ENCODE assay signal across 41 mouse cellular contexts in the genomic region with DNA sequence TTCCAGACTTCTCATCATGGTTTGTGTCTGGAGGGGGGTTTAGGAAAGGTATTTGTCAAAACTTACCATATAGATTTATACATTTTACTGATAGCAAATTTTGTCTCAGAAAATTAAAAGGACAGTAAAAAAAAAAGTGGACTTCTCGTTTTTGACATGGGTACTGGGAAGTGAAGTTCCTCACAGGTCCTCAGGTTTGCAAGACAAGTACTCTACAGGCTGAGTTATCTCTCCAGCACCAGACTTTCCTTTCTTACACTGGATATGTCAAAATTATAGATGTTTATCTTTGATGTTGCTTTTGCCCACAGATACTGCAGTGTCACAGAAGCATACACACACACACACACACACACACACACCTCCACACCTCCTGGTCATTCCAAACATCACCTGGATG. TPM values are rescaled to one million over a fixed set of nuclear protein-coding genes. Genes with fewer than 3 reads are reported as not detected.
"Had no signal": no experiment of that assay in that cellular context is flagged by ENCODE, and none has a peak within 500 bp of the region (broad histone marks: within the 10 kb centered on the region; RNA-seq: fewer than 3 reads in every experiment).

No protein-coding gene starts in this region.

- H3K36me3 ChIP-seq: heart, embryonic 10.5 days; heart, embryonic 12.5 days; hindbrain, embryonic 12.5 days; intestine, embryonic 15.5 days; liver, embryonic 13.5 days; liver, embryonic 15.5 days had no signal

- H3K9me3 ChIP-seq: heart, embryonic 10.5 days; heart, embryonic 12.5 days; hindbrain, embryonic 10.5 days; hindbrain, embryonic 12.5 days; intestine, embryonic 15.5 days; limb, embryonic 10.5 days; limb, embryonic 12.5 days; liver, embryonic 13.5 days; liver, embryonic 15.5 days had no signal

- H3K9ac ChIP-seq: heart, embryonic 12.5 days; hindbrain, embryonic 12.5 days; intestine, embryonic 15.5 days; limb, embryonic 12.5 days; liver, embryonic 13.5 days; liver, embryonic 15.5 days; liver, postnatal 0 days had no signal

- H3K4me3 ChIP-seq: liver, embryonic 15.5 days had no signal

- H3K27me3 ChIP-seq: hindbrain, embryonic 12.5 days; intestine, embryonic 15.5 days had no signal

- ATAC-seq: intestine, postnatal 0 days; liver, postnatal 0 days had no signal

- H3K27ac ChIP-seq: heart, embryonic 10.5 days; hindbrain, embryonic 10.5 days; hindbrain, embryonic 12.5 days; hindbrain, embryonic 14.5 days; intestine, embryonic 15.5 days; kidney, postnatal 0 days; left cerebral cortex, adult 2 months; limb, embryonic 10.5 days; limb, embryonic 12.5 days; liver, embryonic 13.5 days; liver, embryonic 15.5 days had no signal

- H3K4me1 ChIP-seq: heart, embryonic 10.5 days; intestine, embryonic 15.5 days had no signal

- DNase-seq: gastrocnemius, postnatal 14 days; heart, adult 18-20 months; heart, postnatal 10 days; heart, postnatal 4 days; kidney, adult 18-20 months; kidney, adult 8-10 months; kidney, postnatal 14 days; layer of hippocampus, adult 9-11 months; liver, embryonic 13.5 days; liver, postnatal 0 days had no signal

RNA-seq across cellular contexts. Expression of a gene that starts 4.8 kb away (rescaled TPM):
- total RNA-seq: gastrocnemius, adult 18-20 months; gastrocnemius, adult 8-10 months; gastrocnemius, postnatal 14 days; gastrocnemius, postnatal 4 days; granulocyte monocyte progenitor cell, adult 5-6 weeks; heart, adult 18-20 months; heart, adult 8-10 months; heart, postnatal 10 days; heart, postnatal 25 days; heart, postnatal 4 days; layer of hippocampus, adult 18-20 months; layer of hippocampus, adult 8-10 months; layer of hippocampus, postnatal 14 days; left cerebral cortex, adult 2 months; left cerebral cortex, postnatal 14 days; left cerebral cortex, postnatal 36 days; liver, adult 2 months had no signal
- polyA plus RNA-seq: heart, embryonic 10.5 days; heart, embryonic 12.5 days; heart, embryonic 14.5 days; heart, embryonic 16.5 days; hindbrain, embryonic 10.5 days; hindbrain, embryonic 12.5 days; hindbrain, embryonic 14.5 days; hindbrain, embryonic 16.5 days; inflammation-experienced regulatory T-cells, adult 6 months; intestine, embryonic 15.5 days; intestine, postnatal 0 days; kidney, embryonic 14.5 days; kidney, postnatal 0 days; large intestine, adult 2 months; limb, embryonic 10.5 days; limb, embryonic 12.5 days; limb, embryonic 14.5 days; liver, adult 2 months; liver, embryonic 13.5 days; liver, embryonic 15.5 days; liver, postnatal 0 days had no signal

RNA-seq across cellular contexts. Expression of a gene that starts 48.7 kb away (rescaled TPM):
- total RNA-seq: gastrocnemius, adult 18-20 months; gastrocnemius, adult 8-10 months; gastrocnemius, postnatal 14 days; gastrocnemius, postnatal 4 days; granulocyte monocyte progenitor cell, adult 5-6 weeks; heart, adult 18-20 months; heart, adult 8-10 months; heart, postnatal 10 days; heart, postnatal 25 days; heart, postnatal 4 days; layer of hippocampus, adult 18-20 months; layer of hippocampus, adult 8-10 months; layer of hippocampus, postnatal 14 days; left cerebral cortex, adult 2 months; left cerebral cortex, postnatal 14 days; left cerebral cortex, postnatal 36 days; liver, adult 2 months had no signal
- polyA plus RNA-seq: heart, embryonic 10.5 days; heart, embryonic 12.5 days; heart, embryonic 16.5 days; hindbrain, embryonic 10.5 days; hindbrain, embryonic 12.5 days; hindbrain, embryonic 14.5 days; hindbrain, embryonic 16.5 days; kidney, embryonic 14.5 days; large intestine, adult 2 months; limb, embryonic 10.5 days; limb, embryonic 12.5 days; liver, adult 2 months; liver, embryonic 13.5 days; liver, embryonic 15.5 days; liver, postnatal 0 days had no signal

RNA-seq across cellular contexts. Expression of a gene that starts 48.7 kb away (rescaled TPM):
- total RNA-seq: gastrocnemius, adult 18-20 months; gastrocnemius, adult 8-10 months; gastrocnemius, postnatal 14 days; gastrocnemius, postnatal 4 days; granulocyte monocyte progenitor cell, adult 5-6 weeks; heart, adult 18-20 months; heart, adult 8-10 months; heart, postnatal 10 days; heart, postnatal 25 days; heart, postnatal 4 days; layer of hippocampus, adult 18-20 months; layer of hippocampus, adult 8-10 months; layer of hippocampus, postnatal 14 days; left cerebral cortex, adult 2 months; left cerebral cortex, postnatal 14 days; left cerebral cortex, postnatal 36 days; liver, adult 2 months had no signal
- polyA plus RNA-seq: heart, embryonic 10.5 days; heart, embryonic 12.5 days; heart, embryonic 14.5 days; heart, embryonic 16.5 days; hindbrain, embryonic 10.5 days; hindbrain, embryonic 12.5 days; hindbrain, embryonic 14.5 days; hindbrain, embryonic 16.5 days; kidney, embryonic 14.5 days; large intestine, adult 2 months; limb, embryonic 10.5 days; limb, embryonic 12.5 days; limb, embryonic 14.5 days; liver, adult 2 months; liver, embryonic 13.5 days; liver, embryonic 15.5 days; liver, postnatal 0 days had no signal

RNA-seq across cellular contexts. Expression of a gene that starts 57.1 kb away (rescaled TPM):
- total RNA-seq: gastrocnemius, adult 18-20 months; gastrocnemius, adult 8-10 months; gastrocnemius, postnatal 14 days; gastrocnemius, postnatal 4 days; granulocyte monocyte progenitor cell, adult 5-6 weeks; heart, adult 18-20 months; heart, adult 8-10 months; heart, postnatal 10 days; heart, postnatal 25 days; heart, postnatal 4 days; layer of hippocampus, adult 18-20 months; layer of hippocampus, adult 8-10 months; layer of hippocampus, postnatal 14 days; left cerebral cortex, postnatal 36 days; liver, adult 2 months had no signal
- polyA plus RNA-seq: heart, embryonic 10.5 days; heart, embryonic 12.5 days; heart, embryonic 14.5 days; heart, embryonic 16.5 days; hindbrain, embryonic 10.5 days; hindbrain, embryonic 12.5 days; hindbrain, embryonic 14.5 days; inflammation-experienced regulatory T-cells, adult 6 months; intestine, embryonic 15.5 days; intestine, postnatal 0 days; kidney, embryonic 14.5 days; kidney, postnatal 0 days; limb, embryonic 10.5 days; limb, embryonic 12.5 days; limb, embryonic 14.5 days; liver, adult 2 months; liver, embryonic 13.5 days; liver, embryonic 15.5 days; liver, postnatal 0 days had no signal
